Mouse (Mus musculus): ENCODE measurements around the gene Actr3. TPM values are rescaled to one million over a fixed set of nuclear protein-coding genes. Genes with fewer than 3 reads are reported as not detected.

The Actr3 gene
- polyA plus RNA-seq, 1 experiment from 2014 or later = 142 TPM

- Histone ChIP-seq H3K9me3 (replicated peaks) (0 out of 2 replicates have a peak, but pooled peaks cover 6% of the 10 kb centered on the region), H3K27me3 (no peaks in the 10 kb centered on the region), H3K4me1 (replicated peaks) (no peaks in the 10 kb centered on the region), H3K36me3 (no peaks in the 10 kb centered on the region), H3K4me2 (no peak overlapping the region), H3K27ac (no peak overlapping the region), H3K4me3 (replicated peaks) (no peak overlapping the region), H3K9ac (no peak overlapping the region)
- DNase-seq (no peak), ATAC-seq (ENCODE audit: low read depth) (no peak)
- WGBS (ENCODE audit: insufficient replicate concordance) = 75% methylated on average over 9 of the region's 9 CpGs
These were observed 89.7 kb downstream of the Actr3 start for GRCm38 (mm10) chr1:125345854-125346253.

GRCm38 (mm10) chr1:125345448-125345847, 90.1 kb downstream of the Actr3 start:
- Histone ChIP-seq H3K4me1 (replicated peaks) (no peaks in the 10 kb centered on the region), H3K4me2 (no peak overlapping the region), H3K9ac (no peak overlapping the region), H3K36me3 (no peaks in the 10 kb centered on the region), H3K27ac (no peak overlapping the region), H3K4me3 (replicated peaks) (no peak overlapping the region), H3K27me3 (no peaks in the 10 kb centered on the region), H3K9me3 (replicated peaks) (0 out of 2 replicates have a peak, but pooled peaks cover 5% of the 10 kb centered on the region)
- no peak for ATAC-seq (ENCODE audit: low read depth)
- WGBS (ENCODE audit: insufficient replicate concordance) = 78% methylated on average over 6 of the region's 6 CpGs
- no peak for DNase-seq

- H3K36me3 ChIP-seq = no peaks in the 10 kb centered on the region
- 38% methylated on average over 2 of the region's 2 CpGs for WGBS (ENCODE audit: insufficient replicate concordance)
- H3K4me1 ChIP-seq (replicated peaks) = no peaks in the 10 kb centered on the region
- no peak overlapping the region for H3K4me3 ChIP-seq (replicated peaks)
- H3K27me3 ChIP-seq = no peaks in the 10 kb centered on the region
- H3K9ac ChIP-seq = no peak overlapping the region
- ATAC-seq (ENCODE audit: low read depth) = no peak
- 0 out of 2 replicates have a peak, but pooled peaks cover 3% of the 10 kb centered on the region for H3K9me3 ChIP-seq (replicated peaks)
- no peak overlapping the region for H3K27ac ChIP-seq
- no peak for DNase-seq
- H3K4me2 ChIP-seq = no peak overlapping the region
These were observed 92.4 kb downstream of the Actr3 start for GRCm38 (mm10) chr1:125343105-125343504.

Other genes starting within 250 kb of the Actr3 start
- gene Slc35f5, start 124.9 kb upstream of the Actr3 start, polyA plus RNA-seq (2015; fragmentation: Nextera tagmentation; extraction: Ambion mirVana) = 18.5 and 22.2 TPM in 2 replicates
- gene Gpr39, start 241.3 kb upstream of the Actr3 start, polyA plus RNA-seq (2015; fragmentation: Nextera tagmentation; extraction: Ambion mirVana) = 3.3 and 3.7 TPM in 2 replicates

All from liver, embryonic 13.5 days (tissue).